Mouse (Mus musculus) spleen, adult 18-20 months (tissue): Measurements from ENCODE around the gene Myl7.
A peak's percentile ranks its signal among the peaks of the same experiment; 100 is the strongest.
"Not testable (repeated sequence)": the region's sequence is repeated elsewhere in the genome, so short reads cannot be mapped to it uniquely, and the experiment has no call there.

Experiments used
- DNase-seq, 2 experiments: peaks; one replicate each; pipeline ENCODE4 v3.0.0; 2022; ENCODE audit warnings: mixed read lengths in 2 of 2

Myl7 gene

DNA sequence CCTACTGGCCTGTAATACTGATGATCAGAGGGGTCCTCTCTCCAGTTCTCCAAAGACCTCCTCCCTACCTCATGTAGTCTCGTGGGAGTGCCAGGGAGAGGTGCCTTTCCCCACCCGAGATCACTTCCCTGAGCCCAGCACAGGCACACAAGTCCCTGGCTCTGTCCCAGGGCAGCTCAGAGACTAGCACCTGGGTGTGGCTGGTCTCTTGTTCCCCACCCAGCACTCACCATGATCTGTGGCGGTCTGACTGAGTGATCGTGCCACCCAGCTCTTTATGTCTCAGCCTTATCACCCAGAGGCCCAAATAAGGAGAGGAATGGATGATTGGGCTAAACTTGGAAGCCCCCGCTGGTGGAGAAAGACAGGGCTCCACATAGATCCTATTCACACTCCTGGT is at the start of gene Myl7:
Myl7 (minus strand) TSS at position 252 of the 400 bp plus-strand sequence.
- no peak for DNase-seq

DNA sequence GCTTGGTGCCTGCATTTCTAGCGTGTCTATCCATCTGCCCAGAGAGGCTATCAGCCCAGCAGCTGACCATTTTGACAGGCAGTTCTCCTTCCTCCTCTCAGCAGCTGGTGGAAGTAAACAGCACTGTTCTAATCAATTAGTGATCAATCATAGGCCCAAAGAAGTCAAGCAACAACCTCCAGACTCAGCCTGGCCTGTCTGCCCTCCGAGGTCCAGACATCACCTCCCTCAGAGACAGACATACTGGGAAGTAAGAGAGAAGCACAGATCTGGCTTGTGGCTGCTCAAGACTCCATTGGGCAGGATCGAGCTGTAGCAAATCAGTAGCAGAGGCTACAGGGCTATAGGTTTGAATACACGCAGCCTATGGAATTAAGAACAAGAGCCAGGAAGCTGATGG is 49.2 kb upstream of the Myl7 start:
- no peak for DNase-seq

DNA sequence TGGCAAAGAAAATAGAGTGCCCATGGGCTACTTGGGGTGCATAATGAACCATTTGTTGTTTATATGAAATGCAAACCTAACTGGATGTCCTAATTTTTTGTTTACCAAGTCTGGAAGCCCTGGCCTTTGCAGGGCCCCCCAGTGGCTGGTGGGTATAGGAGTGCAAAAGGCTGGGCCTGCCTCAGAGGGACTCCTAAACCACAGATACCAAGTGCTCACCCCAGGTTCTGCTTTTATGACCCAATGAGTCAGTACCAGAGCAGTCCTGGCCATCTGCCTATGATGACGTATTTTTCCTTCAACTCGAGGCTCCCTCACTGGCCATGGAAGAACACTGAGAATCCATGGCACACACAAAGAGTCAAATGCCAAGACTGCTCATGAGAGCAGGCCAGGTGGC is 46.5 kb upstream of the Myl7 start:
- no peak for DNase-seq

DNA sequence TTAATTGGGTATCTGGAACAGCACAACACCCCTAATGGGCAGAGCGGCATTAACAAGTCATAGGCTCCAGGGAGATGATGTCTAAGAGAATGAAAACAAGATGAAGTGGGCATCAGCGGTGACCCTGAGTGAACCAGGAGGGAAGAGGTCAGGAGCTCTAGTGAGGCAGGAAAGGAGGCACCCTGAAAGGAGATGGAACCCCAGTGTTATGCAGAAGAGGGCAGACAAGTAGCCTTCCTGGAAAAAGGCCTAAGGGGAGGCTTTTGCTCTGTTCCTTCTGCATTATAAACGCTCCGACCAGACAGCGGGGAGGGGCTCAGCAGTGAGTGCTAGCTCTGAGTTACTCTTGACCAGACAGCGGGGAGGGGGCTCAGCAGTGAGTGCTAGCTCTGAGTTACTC is 44.4 kb upstream of the Myl7 start:
- no peak for DNase-seq

DNA sequence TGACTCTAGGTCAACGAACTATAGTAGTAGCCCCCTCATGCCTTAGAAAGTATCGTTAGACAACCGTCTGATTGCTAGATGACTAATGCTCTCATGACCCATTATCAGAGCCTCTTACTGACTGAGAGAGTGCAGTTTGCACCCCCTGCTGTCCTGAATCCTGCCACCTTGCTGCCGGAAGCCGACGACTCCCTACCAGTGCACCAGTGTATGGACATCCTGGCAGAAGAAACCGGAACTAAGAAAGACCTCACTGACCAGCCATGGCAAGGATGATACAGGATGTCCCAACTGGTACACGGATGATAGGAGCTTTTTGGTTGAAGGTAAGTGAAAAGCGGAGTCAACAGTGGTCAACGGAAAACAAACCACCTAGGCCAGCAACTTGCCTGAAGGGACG is 35.9 kb upstream of the Myl7 start:
- not testable (repeated sequence) for DNase-seq

DNA sequence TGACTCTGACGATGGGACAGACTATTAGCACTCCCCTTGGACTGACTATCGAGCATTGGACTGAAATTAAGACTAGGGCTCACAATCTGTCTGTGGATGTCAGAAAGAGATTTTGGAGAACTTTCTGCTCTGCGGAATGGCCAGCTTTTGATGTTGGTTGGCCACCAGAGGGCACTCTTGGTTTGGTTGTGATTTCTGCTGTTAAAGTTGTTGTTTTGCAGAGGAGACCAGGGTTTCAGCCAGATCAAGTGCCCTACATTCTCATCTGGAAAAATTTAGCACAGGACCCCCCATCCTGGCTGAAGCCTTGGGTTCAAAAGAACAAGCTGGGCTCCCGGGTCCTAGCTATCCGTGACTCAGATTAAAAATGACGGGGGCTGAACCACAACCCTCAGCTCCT is 33.4 kb upstream of the Myl7 start:
- DNase-seq = peak in 1 of 2 experiments; percentile 29

DNA sequence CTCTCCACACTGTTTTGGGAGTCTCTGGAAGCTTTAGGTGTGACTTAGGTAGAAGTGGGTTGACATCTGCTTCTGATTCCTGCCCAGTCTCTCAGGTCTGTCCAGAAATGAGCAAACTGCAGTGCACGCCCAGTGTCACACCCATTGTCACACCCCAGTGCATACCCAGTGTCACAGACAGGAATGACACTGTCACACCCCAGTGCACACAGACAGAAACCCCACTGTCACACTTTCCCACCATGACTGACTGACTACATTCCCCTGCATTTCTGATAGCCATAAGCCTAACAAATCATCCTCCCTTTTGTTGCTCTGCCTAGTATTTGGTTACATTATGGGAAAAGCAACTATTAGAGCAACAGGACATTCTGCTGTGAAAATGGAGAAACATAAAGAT is 32.0 kb upstream of the Myl7 start:
- no peak for DNase-seq

DNA sequence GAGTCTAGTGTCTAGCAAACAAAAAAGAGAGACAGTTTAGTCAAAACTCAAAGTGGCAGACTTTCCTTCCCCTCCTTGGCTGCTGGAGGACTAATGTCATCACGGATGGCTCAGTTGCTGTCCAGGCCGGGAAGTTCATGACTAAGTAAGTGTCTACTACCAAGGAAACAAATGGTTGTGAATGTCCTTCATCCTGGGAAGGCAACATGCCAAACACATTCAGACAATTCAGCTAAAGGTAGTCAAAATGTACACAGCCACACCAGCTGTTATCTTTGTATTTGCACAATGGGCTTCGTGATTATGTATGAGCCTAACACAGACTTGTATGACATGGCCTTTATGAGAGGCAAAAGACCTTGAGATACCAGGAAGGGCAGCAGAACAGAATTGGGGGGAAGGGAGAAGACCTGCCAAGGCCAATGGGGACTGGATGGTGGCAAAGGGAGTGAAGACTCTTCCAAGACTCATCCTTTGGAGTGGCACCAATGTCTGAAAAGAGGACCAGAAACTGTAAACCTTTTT is 28.2 kb upstream of the Myl7 start:
- no peak for DNase-seq

DNA sequence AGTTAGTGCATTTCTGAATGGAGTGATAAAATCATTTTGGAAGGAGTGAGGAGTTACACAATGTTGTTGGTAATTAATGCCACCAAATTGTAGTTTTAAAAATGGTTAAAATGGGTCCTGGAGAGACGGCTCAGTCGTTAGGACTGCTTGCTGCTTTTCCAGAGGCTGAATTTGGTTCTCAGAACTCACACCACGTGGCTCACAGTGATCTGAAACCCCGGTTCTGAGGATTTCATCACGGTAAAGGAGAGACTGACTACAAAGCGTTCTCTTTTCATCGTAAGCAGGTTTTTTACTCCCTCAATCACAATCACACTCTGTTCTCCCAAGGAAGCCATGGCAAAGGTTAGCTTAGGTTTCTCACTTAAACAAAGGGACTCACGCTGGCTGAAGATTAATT is 26.1 kb upstream of the Myl7 start:
- DNase-seq = no peak

DNA sequence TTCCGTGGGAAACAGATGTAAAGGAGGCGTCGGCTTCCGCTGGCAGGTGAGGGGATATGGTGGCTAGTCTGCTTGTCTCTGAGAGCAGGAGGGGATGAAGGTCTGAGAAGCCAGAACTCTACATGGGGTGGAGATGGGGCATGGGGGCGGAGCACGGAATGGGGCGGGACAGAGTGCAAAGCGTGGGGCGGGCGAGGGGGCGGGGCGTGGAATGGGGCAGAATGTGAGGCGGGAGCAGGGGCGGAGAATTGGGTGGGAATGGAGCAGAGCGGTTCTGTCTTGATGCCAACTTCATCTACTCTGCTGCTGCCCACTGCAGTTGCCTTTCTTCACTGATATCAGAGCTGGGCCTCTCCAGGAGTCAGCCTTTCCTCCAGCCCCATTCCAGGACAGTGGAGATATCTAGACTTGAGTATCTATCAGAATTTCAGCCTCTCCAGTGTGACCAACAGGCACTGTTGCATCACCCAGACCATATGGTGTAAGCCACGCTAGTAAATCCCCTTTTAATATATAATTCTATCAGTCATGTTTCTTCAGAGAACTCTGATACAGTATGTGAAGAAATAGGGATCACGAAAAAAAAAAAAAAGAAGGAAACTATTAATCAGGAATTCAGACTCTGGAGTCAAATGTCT is 21.9 kb upstream of the Myl7 start:
- no peak for DNase-seq

DNA sequence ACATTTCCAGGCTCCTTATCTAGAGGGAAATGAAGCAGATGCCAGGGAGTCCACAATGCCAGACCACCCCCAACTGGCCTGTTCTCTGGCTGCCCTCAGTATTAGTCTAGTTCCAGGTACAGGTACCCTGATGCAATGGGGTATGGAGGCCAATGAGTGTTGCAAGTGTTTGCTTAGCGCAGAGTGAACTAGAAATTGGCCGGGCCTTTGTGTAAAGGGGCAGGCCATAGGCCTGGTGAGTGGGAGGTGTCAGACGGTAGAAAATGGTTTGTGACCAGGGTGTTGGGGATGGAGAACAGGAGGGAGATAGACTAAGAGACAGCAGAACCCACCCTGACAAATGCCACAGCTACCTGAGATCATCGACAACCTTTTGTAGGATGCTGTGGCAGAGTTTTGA is 21.0 kb upstream of the Myl7 start:
- no peak for DNase-seq

DNA sequence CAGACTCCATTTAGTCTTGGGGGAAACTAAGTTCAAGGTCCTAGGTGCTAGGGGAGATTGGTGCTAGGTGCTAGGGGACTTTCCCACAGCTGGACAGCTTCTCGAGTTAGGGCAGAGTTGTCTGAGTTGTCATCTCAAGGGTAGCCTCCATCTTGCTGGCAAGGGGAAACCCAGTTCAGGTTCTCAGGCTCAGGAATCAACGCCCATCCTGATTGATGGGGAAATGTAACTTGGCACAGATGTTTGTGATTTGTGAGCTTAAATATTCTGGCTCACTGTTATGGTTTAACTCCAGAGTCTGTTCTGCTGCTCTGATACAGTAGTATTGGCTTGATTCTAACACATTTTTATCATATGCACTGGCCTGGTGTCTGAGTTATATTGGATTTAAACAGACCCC is 19.5 kb upstream of the Myl7 start:
- no peak for DNase-seq

DNA sequence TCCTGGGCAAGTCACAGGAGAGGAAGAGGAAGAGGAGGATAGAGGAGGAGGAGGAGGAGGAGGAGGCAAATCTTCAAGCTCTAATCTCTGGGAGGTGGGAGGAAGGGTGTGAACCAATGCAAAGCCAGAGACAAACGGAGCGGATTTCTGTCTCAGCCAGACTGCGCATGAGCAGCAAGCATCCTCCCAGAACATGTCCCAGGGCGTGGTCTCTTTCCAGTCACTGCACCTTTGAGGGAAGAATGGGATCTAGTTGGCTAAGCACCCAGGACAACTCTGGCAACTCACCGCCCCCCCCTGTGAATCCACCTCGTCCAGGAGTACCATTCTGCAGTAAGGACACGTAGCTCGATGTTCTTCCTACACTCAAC is 17.6 kb upstream of the Myl7 start:
- DNase-seq = no peak

DNA sequence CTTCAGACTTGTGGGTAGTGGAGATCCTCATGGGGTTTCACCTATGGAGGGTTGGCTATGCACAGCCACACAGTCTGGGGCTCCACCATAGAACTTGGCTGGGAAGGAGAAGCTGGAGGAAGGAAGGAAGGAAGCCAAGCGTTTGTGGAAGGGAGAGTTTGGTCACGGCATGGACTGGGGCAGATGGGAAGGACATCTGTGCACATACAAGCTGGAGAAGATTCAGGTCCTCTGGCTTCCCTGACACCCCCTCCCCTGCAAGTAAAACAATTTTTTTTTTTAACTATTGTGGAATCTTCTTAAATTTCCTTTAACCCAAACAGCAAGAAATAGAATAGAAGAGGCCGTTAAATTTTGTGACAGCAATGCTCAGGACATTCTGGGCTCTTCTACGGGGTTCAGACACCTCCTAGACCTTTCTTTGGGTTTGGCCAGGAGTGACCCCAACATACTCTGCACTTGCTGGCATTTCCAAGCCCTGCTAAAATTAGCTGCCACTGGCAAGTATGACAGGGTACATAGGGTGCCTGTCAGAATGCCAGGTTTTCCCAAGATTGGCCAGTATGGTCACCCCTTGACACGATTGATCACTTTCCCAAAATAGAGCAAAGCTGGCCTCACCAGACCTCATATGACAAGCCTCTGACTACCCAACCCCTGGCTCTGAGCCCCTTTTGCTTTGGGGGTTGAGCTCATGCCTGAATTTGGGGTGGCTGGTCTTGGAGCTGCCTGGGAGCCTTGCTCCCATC is 17.0 kb upstream of the Myl7 start:
- no peak for DNase-seq

DNA sequence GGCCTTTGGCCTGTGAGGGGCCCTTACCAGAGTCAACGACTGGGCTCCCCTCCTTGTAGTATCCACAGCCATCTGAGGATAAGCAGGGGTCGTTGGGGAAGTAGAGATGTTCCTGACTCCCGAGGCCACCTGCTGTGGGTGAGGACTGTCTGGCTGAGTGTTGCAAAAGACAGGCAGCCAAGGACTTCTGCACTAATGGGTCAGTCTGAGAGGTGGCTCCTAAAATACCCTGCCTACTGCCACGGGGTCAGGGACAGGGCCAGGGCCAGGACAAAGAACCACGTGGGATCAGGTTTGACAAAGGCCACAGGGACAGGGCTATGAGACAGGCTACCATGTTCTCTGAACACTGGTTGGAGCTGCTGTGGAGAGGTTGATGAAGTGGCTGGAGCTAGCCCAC is 16.4 kb upstream of the Myl7 start:
- no peak for DNase-seq

DNA sequence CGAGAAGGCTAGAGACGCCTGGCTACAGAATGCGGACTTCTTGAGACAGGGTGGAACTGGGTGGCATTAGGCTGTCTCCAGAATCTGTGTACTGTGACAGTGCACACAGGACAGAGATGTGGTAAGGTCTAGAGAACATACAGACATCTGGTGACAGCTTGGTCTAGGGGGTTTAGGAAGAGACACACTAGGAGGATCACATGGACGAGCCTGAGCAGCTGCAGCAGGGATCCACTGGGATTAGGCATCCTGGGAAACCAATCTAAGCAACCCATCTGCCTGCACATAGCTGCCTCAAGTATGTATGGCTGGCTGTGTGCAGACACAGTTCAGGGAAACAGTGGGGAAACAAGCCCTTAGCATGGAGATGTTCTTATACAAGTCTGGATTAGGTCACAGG is 15.4 kb upstream of the Myl7 start:
- no peak for DNase-seq

DNA sequence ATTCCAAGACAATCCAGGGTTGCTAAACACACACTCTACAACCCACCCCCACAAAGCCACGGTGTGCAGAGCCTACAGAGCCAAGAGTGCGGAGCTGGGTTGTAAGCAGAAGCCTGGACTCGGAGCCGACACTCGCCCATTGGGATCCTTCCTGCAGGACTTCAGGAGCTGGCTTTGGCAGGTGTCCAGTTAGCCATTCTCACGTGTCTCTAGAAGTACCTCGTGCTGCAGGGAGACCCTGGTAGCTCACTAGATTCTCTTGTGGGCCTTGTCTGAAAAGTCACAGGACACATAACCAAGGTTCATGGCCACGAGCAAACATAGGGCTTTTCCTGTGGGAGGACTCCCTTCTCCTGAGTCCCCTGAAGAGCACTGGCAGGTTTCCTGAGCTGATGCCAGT is 14.7 kb upstream of the Myl7 start:
- DNase-seq = no peak

DNA sequence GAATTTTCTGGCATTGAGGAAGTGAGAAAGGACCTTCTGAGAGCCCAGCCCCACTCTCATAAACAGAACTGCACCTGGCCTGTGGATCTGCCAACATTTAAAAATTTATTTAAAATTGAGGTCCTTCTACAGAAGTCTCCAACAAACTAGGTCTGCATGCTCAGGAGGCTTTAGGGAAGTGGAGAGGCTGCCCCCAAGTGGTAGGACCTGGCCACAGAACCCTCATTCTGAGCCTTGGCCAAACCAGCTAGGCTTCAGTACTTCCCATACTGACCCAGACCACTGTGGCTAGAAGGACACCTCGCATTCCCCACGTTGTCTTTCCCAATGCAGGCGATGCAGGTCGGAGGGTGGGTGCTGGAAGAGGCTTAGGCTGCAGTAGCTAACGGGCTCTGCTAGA is 14.1 kb upstream of the Myl7 start:
- peak in 1 of 2 experiments; percentile 50 for DNase-seq

DNA sequence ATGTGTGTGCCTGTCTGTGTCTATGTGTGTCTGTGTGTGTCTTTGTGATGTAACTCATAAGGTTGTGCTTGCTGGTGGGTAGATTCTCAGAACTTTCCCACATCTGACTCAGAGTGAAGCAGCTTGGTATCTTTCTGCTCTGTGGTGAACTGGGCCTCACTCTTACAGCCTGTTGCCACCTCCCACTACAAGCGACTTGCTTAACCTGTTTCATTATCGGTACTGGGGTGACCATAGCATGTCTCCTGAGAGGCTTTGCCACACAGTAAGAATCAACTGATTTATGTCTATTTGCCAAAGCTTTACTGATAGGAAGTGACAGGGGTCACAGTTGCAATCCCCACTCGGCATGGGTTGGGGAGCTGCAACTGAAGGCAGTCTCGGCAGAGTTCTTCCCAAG is 10.1 kb upstream of the Myl7 start:
- DNase-seq = no peak

DNA sequence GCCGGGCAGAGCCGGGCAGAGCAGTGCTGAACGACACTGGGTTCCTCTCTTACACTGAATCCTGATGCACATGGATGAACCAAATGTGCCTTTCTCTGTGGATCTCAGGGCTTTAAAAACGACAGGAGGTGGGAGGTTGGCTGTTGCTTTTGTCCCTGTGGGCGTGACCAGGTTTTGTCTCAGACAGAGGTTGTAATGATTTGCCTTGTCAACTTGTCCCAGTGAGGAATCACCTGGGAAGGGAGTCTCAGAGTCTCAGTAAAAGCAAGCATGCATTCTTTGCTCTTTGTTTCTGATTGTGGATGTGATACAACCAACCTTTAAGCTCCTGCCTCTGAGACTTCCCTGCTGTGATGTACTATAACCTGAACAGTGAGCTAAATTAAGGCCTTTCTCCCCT is 8.5 kb upstream of the Myl7 start:
- no peak for DNase-seq

DNA sequence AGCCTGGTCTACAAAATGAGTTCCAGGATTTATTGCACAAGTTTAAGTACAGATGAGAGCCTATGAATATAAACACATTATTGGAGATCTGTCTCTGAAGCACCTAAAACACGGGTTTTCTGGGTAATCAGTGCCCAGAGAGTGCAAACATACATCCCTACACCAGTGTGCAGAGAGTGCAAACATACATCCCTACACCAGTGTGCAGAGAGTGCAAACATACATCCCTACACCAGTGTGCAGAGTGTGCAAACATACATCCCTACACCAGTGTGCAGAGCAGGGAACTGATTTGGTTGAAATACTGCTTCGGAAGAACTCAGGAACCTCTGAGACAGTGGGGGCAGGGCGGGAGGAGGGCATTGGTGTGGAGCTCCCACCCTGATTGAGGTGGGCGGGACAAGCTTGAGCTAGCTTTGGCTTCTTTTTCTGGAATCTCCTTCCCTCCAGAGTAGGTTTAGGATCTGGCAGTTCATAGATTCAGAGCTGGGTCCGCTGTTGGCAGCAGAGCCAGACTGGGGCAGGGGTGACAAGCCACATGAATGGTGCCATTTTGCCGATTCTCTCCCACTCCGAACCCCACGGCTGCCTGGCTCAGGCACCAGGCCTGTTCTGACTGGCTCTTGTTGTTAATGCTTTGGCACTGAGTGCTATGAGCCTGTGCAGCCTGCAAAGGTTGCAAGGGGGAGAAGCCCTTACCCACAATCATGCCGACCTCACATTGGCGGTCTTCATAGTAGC is 7.4 kb upstream of the Myl7 start:
- DNase-seq = no peak

DNA sequence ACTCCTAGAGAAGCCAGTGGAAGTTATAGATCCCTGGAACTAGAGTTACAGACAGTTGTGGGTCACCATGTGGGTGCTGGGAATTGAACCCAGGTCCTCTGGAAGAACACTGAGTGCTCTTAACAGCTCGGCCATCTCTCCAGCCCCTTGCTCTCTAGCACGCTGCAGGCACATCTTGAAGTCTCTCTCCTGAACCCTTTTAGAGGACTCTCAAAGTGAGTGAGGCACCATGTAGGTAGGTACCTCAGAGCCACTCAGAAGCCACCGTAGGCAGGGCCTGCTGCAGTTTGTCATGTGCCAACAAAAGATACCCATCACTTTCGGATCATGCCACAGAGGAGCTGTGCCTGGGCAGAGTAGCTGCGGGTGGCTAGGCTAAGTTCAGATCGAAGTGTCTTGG is 6.3 kb upstream of the Myl7 start:
- DNase-seq = no peak

DNA sequence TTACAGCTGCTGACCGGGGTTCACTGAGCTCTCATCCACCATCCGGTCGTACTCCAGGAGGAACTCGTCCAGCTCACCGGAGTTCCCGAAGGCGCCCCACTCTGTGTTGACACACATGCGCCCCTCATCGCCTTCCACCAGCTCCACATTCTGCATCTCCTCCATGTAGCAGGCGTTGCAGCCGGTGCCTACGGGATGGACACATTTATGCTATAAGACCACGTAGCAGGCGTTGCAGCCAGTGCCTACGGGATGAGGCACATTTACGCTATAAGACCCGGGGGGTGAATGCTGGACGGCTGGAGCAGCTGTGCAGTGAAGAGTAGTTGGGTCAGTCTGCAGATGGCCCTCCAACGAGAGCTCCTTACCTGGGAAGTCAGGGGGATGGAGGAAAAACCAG is 5.8 kb upstream of the Myl7 start:
- no peak for DNase-seq

DNA sequence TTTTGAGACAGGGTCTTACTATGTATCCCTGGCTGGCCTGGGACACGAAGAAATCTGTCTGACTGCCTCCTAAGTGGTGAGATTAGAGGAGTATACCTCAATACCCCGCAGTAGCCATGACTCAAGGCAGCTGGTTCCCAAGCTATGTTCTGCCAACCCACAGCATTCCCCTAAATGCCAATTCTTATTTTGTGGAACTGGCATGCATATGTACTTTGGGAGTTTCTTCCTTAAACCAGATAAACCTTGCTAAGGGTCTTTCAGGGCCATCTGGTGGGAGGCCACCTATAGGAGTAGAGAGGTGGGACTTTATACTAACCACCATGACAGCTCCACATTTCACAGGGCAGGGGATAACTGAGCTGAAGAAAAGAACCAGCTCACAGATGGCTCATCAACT is 5.3 kb upstream of the Myl7 start:
- DNase-seq = no peak
